Mouse (Mus musculus): ENCODE results near the gene 4930558K02Rik. TPM values are rescaled to one million over a fixed set of nuclear protein-coding genes. Genes with fewer than 3 reads are reported as not detected.

The 4930558K02Rik gene
- polyA plus RNA-seq, 2 experiments, result not detected

DNA sequence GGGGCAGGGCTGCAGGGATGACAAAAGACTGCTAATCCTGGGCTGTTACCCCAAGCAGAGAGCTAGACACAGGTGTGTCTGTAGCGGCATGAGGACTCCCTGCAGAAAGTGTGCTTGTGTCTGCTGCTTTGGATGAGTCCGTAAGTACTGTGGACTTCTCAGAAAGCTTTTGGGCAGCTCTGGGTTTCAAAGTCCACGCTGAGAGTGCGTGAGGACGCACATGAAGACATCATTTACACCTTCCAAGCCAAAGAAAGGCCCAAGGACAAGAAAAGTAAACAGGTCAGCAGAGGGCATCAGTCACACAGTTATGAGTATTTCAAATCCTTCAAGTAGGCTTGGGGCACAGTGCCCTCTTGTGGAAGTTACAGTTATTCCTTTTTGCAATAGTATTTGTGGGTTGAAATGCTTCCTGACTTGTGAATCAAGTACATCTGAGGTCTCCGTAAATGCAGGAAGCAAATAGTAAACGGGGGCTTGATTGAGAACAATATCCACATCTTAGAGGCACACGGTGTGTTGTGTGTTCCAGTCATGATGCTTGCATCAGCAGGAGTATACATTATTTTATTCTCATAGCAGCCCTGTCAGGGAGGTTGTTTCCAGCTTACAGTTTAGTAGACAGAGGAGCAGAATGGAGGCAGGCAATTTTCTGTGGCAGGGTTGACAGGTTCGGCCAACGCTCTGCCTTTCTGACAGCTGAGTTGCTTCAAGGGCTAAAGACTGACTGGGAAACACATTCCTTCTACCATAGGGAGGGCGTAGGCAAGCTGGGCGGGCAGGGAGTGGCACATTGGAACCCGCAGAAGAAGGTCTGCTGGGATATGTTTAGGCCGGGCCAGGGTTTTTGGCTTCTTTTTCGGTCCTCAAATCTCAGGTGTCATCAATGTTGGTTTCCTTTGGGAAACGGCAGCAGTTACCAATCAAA is 2.9 kb downstream of the 4930558K02Rik start:
- Histone ChIP-seq H3K4me1 (ENCODE audit: control insufficient read depth, insufficient read depth, low read length) (peaks cover 45% of the 10 kb centered on the region), H3K27me3 (ENCODE audit: control insufficient read depth, insufficient read depth, low read length) (no peaks in the 10 kb centered on the region), H3K36me3 (ENCODE audit: control insufficient read depth, insufficient read depth, low read length) (no peaks in the 10 kb centered on the region), H3K9me3 (ENCODE audit: control insufficient read depth, low read length) (no peaks in the 10 kb centered on the region), H3K9ac (ENCODE audit: low read depth, low read length, severe bottlenecking) (peak overlapping the region; percentile 28; the same call in 1 of the 2 replicates), H3K4me2 (replicated peaks; ENCODE audit: low read depth, low read length, severe bottlenecking) (no peak overlapping the region), H3K4me3 (replicated peaks; ENCODE audit: low read length) (no peak overlapping the region), H3K27ac (replicated peaks; ENCODE audit: low read depth, low read length) (peak overlapping the region; percentile 73)
- no peak for TF ChIP-seq POLR2A (IDR thresholded peaks at IDR 0.05; ENCODE audit: borderline replicate concordance, extremely low read depth, insufficient read depth, insufficient read length)
- DNase-seq (ENCODE audit: low spot score) (peak; percentile 97), ATAC-seq (ENCODE audit: low FRiP score, low read depth) (0 out of 2 replicates have a peak, but pooled peaks have one; percentile 38)
- 45% methylated on average over 16 of the region's 16 CpGs for WGBS

DNA sequence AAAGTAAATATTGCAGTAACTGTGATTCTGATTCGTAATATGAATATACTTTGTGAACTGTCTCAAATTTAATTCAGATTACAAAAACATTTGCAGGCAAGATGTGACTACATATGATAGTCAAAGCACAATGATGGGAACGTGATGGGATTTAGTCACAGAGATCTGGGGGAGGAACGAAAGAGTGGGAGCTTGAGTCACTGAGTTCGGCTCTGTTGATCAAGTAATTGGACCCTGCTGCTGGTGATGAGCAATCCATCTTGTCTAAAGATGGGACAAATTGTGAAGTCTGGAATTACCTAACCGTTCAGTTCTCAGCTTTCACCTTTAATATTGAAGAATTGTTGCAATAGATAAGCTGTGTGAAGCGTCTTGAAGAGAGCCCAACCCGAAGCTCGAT is 7.2 kb downstream of the 4930558K02Rik start:
- no peak for TF ChIP-seq POLR2A (IDR thresholded peaks at IDR 0.05; ENCODE audit: borderline replicate concordance, extremely low read depth, insufficient read depth, insufficient read length)
- H3K4me2 ChIP-seq (replicated peaks; ENCODE audit: low read depth, low read length, severe bottlenecking), result no peak overlapping the region
- no peaks in the 10 kb centered on the region for H3K27me3 ChIP-seq (ENCODE audit: control insufficient read depth, insufficient read depth, low read length)
- peaks cover 26% of the 10 kb centered on the region for H3K4me1 ChIP-seq (ENCODE audit: control insufficient read depth, insufficient read depth, low read length)
- H3K9me3 ChIP-seq (ENCODE audit: control insufficient read depth, low read length), result no peaks in the 10 kb centered on the region
- no peak overlapping the region for H3K9ac ChIP-seq (ENCODE audit: low read depth, low read length, severe bottlenecking)
- ATAC-seq (ENCODE audit: low FRiP score, low read depth) (no peak), DNase-seq (ENCODE audit: low spot score) (no peak)
- no peak overlapping the region for H3K27ac ChIP-seq (replicated peaks; ENCODE audit: low read depth, low read length)
- H3K4me3 ChIP-seq (replicated peaks; ENCODE audit: low read length), result no peak overlapping the region
- peaks cover 6% of the 10 kb centered on the region; the same call in 1 of the 2 replicates for H3K36me3 ChIP-seq (ENCODE audit: control insufficient read depth, insufficient read depth, low read length)
- 87% methylated on average over 8 of the region's 8 CpGs for WGBS

DNA sequence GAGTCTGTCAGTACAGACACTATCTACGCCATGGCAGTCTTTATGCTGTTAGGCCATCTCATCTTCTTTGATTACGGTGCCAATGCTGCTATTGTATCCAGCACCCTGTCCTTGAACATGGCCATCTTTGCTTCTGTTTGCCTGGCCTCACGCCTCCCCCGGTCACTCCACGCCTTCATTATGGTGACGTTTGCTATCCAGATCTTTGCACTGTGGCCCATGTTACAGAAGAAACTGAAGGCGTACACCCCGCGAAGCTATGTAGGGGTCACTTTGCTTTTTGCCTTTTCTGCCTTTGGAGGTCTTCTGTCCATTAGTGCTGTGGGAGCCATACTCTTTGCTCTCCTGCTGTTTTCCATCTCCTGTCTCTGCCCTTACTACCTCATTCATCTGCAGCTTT is 8.6 kb downstream of the 4930558K02Rik start:
- 98% methylated on average over 9 of the region's 9 CpGs for WGBS
- H3K36me3 ChIP-seq (ENCODE audit: control insufficient read depth, insufficient read depth, low read length), result peaks cover 6% of the 10 kb centered on the region; the same call in 1 of the 2 replicates
- ATAC-seq (ENCODE audit: low FRiP score, low read depth) (no peak), DNase-seq (ENCODE audit: low spot score) (no peak)
- no peak overlapping the region for H3K4me2 ChIP-seq (replicated peaks; ENCODE audit: low read depth, low read length, severe bottlenecking)
- TF ChIP-seq POLR2A (IDR thresholded peaks at IDR 0.05; ENCODE audit: borderline replicate concordance, extremely low read depth, insufficient read depth, insufficient read length), result no peak
- H3K4me3 ChIP-seq (replicated peaks; ENCODE audit: low read length), result no peak overlapping the region
- no peaks in the 10 kb centered on the region for H3K9me3 ChIP-seq (ENCODE audit: control insufficient read depth, low read length)
- H3K4me1 ChIP-seq (ENCODE audit: control insufficient read depth, insufficient read depth, low read length), result peaks cover 19% of the 10 kb centered on the region
- H3K27ac ChIP-seq (replicated peaks; ENCODE audit: low read depth, low read length), result no peak overlapping the region
- H3K27me3 ChIP-seq (ENCODE audit: control insufficient read depth, insufficient read depth, low read length), result no peaks in the 10 kb centered on the region
- H3K9ac ChIP-seq (ENCODE audit: low read depth, low read length, severe bottlenecking), result no peak overlapping the region

DNA sequence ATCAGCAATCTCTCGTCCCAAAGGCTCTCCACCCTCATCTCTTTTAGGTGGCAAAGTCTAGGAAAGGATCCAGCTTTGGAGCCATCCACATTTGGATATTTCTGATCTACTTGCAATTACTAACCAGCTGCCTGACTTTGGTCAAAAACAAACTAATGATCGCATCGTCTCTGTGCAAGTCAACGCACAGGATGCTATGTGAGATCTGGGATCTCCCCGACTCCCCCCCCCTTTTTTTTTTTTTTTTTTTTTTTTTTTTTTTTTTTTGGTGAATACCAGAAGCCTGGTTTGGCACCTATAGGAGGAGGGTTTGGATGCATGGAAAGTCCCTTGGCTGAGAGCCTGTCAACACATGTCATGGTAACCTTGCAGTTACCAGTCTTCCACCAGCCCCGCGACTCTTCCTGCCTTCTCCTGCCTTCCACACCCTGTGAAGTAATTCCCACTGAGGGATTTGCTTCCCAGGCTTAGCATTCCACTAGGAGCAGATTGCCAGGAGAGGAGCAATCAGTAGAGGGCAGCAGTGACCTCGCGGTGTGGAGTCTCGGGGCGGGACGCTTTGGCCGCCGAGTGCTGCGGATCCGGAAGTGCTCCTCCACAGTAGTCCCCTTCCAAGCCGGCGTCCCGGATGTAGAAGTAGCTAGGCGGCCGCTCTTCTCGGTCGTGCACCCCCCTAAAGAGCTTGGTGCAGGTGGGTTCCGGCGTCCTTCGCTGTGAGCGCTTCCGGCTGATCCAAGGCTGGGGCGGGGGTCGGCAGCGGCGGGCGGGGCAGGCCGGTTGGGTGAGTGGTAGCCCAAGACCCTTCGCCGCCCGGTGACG is 10.6 kb downstream of the 4930558K02Rik start, which contains the start of gene Pigc:
TSS of gene Pigc (plus strand) at position 598 of the 819 bp plus-strand sequence.
- WGBS, result 3% methylated on average over 37 of the region's 38 CpGs
- H3K27ac ChIP-seq (replicated peaks; ENCODE audit: low read depth, low read length), result peak within 1 kb of the TSS; percentile 80

DNA sequence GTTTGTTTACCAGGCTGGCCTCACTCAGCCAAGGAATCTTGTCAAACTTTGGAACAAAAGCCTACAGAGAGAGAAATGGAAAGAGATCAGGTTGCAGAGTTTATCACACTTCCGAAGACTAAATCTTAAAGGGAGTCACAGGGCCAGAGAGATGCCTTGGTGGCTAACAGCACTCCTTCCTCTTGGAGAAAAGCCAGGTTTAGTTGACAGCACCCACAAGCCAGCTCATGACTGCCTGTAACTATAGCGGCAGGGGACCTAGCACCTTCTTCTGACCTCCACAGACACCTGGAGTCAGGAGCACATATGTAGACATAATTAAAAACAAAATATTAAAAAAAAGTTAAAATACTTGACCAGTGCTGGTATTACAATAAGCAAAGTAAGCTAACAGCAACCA is 11.5 kb downstream of the 4930558K02Rik start:
- TF ChIP-seq POLR2A (IDR thresholded peaks at IDR 0.05; ENCODE audit: borderline replicate concordance, extremely low read depth, insufficient read depth, insufficient read length), result no peak
- H3K36me3 ChIP-seq (ENCODE audit: control insufficient read depth, insufficient read depth, low read length), result peaks cover 6% of the 10 kb centered on the region; the same call in 1 of the 2 replicates
- H3K27ac ChIP-seq (replicated peaks; ENCODE audit: low read depth, low read length), result no peak overlapping the region
- H3K4me1 ChIP-seq (ENCODE audit: control insufficient read depth, insufficient read depth, low read length), result peaks cover 23% of the 10 kb centered on the region
- H3K4me3 ChIP-seq (replicated peaks; ENCODE audit: low read length), result no peak overlapping the region
- DNase-seq (ENCODE audit: low spot score), result no peak
- H3K9me3 ChIP-seq (ENCODE audit: control insufficient read depth, low read length), result no peaks in the 10 kb centered on the region
- H3K27me3 ChIP-seq (ENCODE audit: control insufficient read depth, insufficient read depth, low read length), result no peaks in the 10 kb centered on the region
- WGBS, result 74% methylated on average over 2 of the region's 2 CpGs
- no peak for ATAC-seq (ENCODE audit: low FRiP score, low read depth)
- H3K9ac ChIP-seq (ENCODE audit: low read depth, low read length, severe bottlenecking), result no peak overlapping the region
- H3K4me2 ChIP-seq (replicated peaks; ENCODE audit: low read depth, low read length, severe bottlenecking), result no peak overlapping the region

More for the DNA sequence above, 10.6 kb downstream of the 4930558K02Rik start, which contains the start of gene Pigc:
- no peaks in the 10 kb centered on the region for H3K9me3 ChIP-seq (ENCODE audit: control insufficient read depth, low read length)
- H3K4me2 ChIP-seq (replicated peaks; ENCODE audit: low read depth, low read length, severe bottlenecking), result peak within 1 kb of the TSS; percentile 76
- no peak for TF ChIP-seq POLR2A (IDR thresholded peaks at IDR 0.05; ENCODE audit: borderline replicate concordance, extremely low read depth, insufficient read depth, insufficient read length)
- peaks cover 23% of the 10 kb centered on the region for H3K4me1 ChIP-seq (ENCODE audit: control insufficient read depth, insufficient read depth, low read length)
- ATAC-seq (ENCODE audit: low FRiP score, low read depth) (peak; percentile 97), DNase-seq (ENCODE audit: low spot score) (peak; percentile 97)
- peak within 1 kb of the TSS; percentile 77 for H3K9ac ChIP-seq (ENCODE audit: low read depth, low read length, severe bottlenecking)
- peaks cover 6% of the 10 kb centered on the region; the same call in 1 of the 2 replicates for H3K36me3 ChIP-seq (ENCODE audit: control insufficient read depth, insufficient read depth, low read length)
- no peaks in the 10 kb centered on the region for H3K27me3 ChIP-seq (ENCODE audit: control insufficient read depth, insufficient read depth, low read length)
- peak within 1 kb of the TSS; percentile 70 for H3K4me3 ChIP-seq (replicated peaks; ENCODE audit: low read length)
